Mouse (Mus musculus): ENCODE measurements around the gene Ank2. TPM values are rescaled to one million over a fixed set of nuclear protein-coding genes. Genes with fewer than 3 reads are reported as not detected.

Gene Ank2
- polyA plus RNA-seq, 1 experiment = 423 TPM

- 80% methylated on average over 15 of the region's 15 CpGs for WGBS
- no peak overlapping the region for H3K4me3 ChIP-seq (ENCODE audit: insufficient read depth, low read depth, low read length)
- TF ChIP-seq CTCF (IDR thresholded peaks at IDR 0.05; ENCODE audit: insufficient read depth, low read depth, low read length) (no peak), POLR2A (IDR thresholded peaks at IDR 0.05; ENCODE audit: insufficient read depth, low read depth, low read length) (no peak)
- H3K27ac ChIP-seq (ENCODE audit: insufficient read depth, low read depth, low read length) = no peak overlapping the region
- H3K4me1 ChIP-seq (ENCODE audit: control insufficient read depth, insufficient read depth, low read length) = peaks cover 2% of the 10 kb centered on the region; the same call in 1 of the 2 replicates
Measured at GRCm38 (mm10) chr3:127260007-127260785, 239.0 kb downstream of the Ank2 start.

- H3K4me1 ChIP-seq (ENCODE audit: control insufficient read depth, insufficient read depth, low read length) = no peaks in the 10 kb centered on the region
- TF ChIP-seq POLR2A (IDR thresholded peaks at IDR 0.05; ENCODE audit: insufficient read depth, low read depth, low read length) (no peak), CTCF (IDR thresholded peaks at IDR 0.05; ENCODE audit: insufficient read depth, low read depth, low read length) (no peak)
- H3K4me3 ChIP-seq (ENCODE audit: insufficient read depth, low read depth, low read length) = no peak overlapping the region
- no peak overlapping the region for H3K27ac ChIP-seq (ENCODE audit: insufficient read depth, low read depth, low read length)
- 44% methylated on average over 15 of the region's 15 CpGs for whole genome bisulfite sequencing
Measured at GRCm38 (mm10) chr3:127258466-127259075, 240.6 kb downstream of the Ank2 start.

GRCm38 (mm10) chr3:127257969-127258368 is 241.2 kb downstream of the Ank2 start:
- peak overlapping the region; percentile 51 for H3K4me3 ChIP-seq (ENCODE audit: insufficient read depth, low read depth, low read length)
- no peak for TF ChIP-seq POLR2A (IDR thresholded peaks at IDR 0.05; ENCODE audit: insufficient read depth, low read depth, low read length)
- no peak for TF ChIP-seq CTCF (IDR thresholded peaks at IDR 0.05; ENCODE audit: insufficient read depth, low read depth, low read length)
- no peaks in the 10 kb centered on the region for H3K4me1 ChIP-seq (ENCODE audit: control insufficient read depth, insufficient read depth, low read length)
- H3K27ac ChIP-seq (ENCODE audit: insufficient read depth, low read depth, low read length) = peak overlapping the region; percentile 81
- 1% methylated on average over 18 of the region's 18 CpGs for WGBS

GRCm38 (mm10) chr3:127257279-127257925 is 241.7 kb downstream of the Ank2 start:
- H3K4me1 ChIP-seq (ENCODE audit: control insufficient read depth, insufficient read depth, low read length) = no peaks in the 10 kb centered on the region
- H3K27ac ChIP-seq (ENCODE audit: insufficient read depth, low read depth, low read length) = peak overlapping the region; percentile 81
- H3K4me3 ChIP-seq (ENCODE audit: insufficient read depth, low read depth, low read length) = peak overlapping the region; percentile 51
- TF ChIP-seq CTCF (IDR thresholded peaks at IDR 0.05; ENCODE audit: insufficient read depth, low read depth, low read length) = no peak
- TF ChIP-seq POLR2A (IDR thresholded peaks at IDR 0.05; ENCODE audit: insufficient read depth, low read depth, low read length) = no peak
- 2% methylated on average over 13 of the region's 13 CpGs for WGBS

- no peaks in the 10 kb centered on the region for H3K4me1 ChIP-seq (ENCODE audit: control insufficient read depth, insufficient read depth, low read length)
- WGBS = 80% methylated on average over 2 of the region's 2 CpGs
- no peak overlapping the region for H3K4me3 ChIP-seq (ENCODE audit: insufficient read depth, low read depth, low read length)
- H3K27ac ChIP-seq (ENCODE audit: insufficient read depth, low read depth, low read length) = no peak overlapping the region
- TF ChIP-seq POLR2A (IDR thresholded peaks at IDR 0.05; ENCODE audit: insufficient read depth, low read depth, low read length) (no peak), CTCF (IDR thresholded peaks at IDR 0.05; ENCODE audit: insufficient read depth, low read depth, low read length) (no peak)
Measured at GRCm38 (mm10) chr3:127256681-127257080, 242.5 kb downstream of the Ank2 start.

GRCm38 (mm10) chr3:127250930-127251329 is 248.2 kb downstream of the Ank2 start:
- 66% methylated on average over 5 of the region's 5 CpGs for whole genome bisulfite sequencing
- Histone ChIP-seq H3K4me3 (ENCODE audit: insufficient read depth, low read depth, low read length) (no peak overlapping the region), H3K27ac (ENCODE audit: insufficient read depth, low read depth, low read length) (no peak overlapping the region), H3K4me1 (ENCODE audit: control insufficient read depth, insufficient read depth, low read length) (no peaks in the 10 kb centered on the region)
- TF ChIP-seq CTCF (IDR thresholded peaks at IDR 0.05; ENCODE audit: insufficient read depth, low read depth, low read length) (no peak), POLR2A (IDR thresholded peaks at IDR 0.05; ENCODE audit: insufficient read depth, low read depth, low read length) (no peak)

- TF ChIP-seq POLR2A (IDR thresholded peaks at IDR 0.05; ENCODE audit: insufficient read depth, low read depth, low read length) (no peak), CTCF (IDR thresholded peaks at IDR 0.05; ENCODE audit: insufficient read depth, low read depth, low read length) (no peak)
- no peak overlapping the region for H3K4me3 ChIP-seq (ENCODE audit: insufficient read depth, low read depth, low read length)
- peaks cover 2% of the 10 kb centered on the region; the same call in 1 of the 2 replicates for H3K4me1 ChIP-seq (ENCODE audit: control insufficient read depth, insufficient read depth, low read length)
- H3K27ac ChIP-seq (ENCODE audit: insufficient read depth, low read depth, low read length) = no peak overlapping the region
Measured at GRCm38 (mm10) chr3:127248611-127249010, 250.5 kb downstream of the Ank2 start.

- 90% methylated on average over 11 of the region's 11 CpGs for WGBS
- H3K27ac ChIP-seq (ENCODE audit: insufficient read depth, low read depth, low read length) = no peak overlapping the region
- peaks cover 2% of the 10 kb centered on the region; the same call in 1 of the 2 replicates for H3K4me1 ChIP-seq (ENCODE audit: control insufficient read depth, insufficient read depth, low read length)
- TF ChIP-seq CTCF (IDR thresholded peaks at IDR 0.05; ENCODE audit: insufficient read depth, low read depth, low read length) (no peak), POLR2A (IDR thresholded peaks at IDR 0.05; ENCODE audit: insufficient read depth, low read depth, low read length) (no peak)
- no peak overlapping the region for H3K4me3 ChIP-seq (ENCODE audit: insufficient read depth, low read depth, low read length)
Measured at GRCm38 (mm10) chr3:127246989-127247708, 252.0 kb downstream of the Ank2 start.
